Comparison of ENCODE assay signal across 8 mouse cellular contexts in genomic region chr2:93470849-93471576, GRCm38 (mm10). TPM values are rescaled to one million over a fixed set of nuclear protein-coding genes. Genes with fewer than 3 reads are reported as not detected.
DNase-seq lines count a peak whose midpoint lies in the region; ATAC-seq and TF ChIP-seq lines count a peak whose summit lies in the region.

No protein-coding gene starts in this region.

- dilution Hi-C loops in CH12.LX (cut with MboI; ENCODE audit: extremely low pct_ligation_motif_present, extremely low pct_unique_long_range_greater_than_20kb, low sequenced_read_pairs), result no loop called here

- no peaks in the 10 kb centered on the region for H3K79me2 ChIP-seq in CH12.LX (replicated peaks; ENCODE audit: control insufficient read depth, extremely low read depth, insufficient read depth, poor library complexity, severe bottlenecking)

- DNase-seq in CH12.LX (ENCODE audit: extremely low read depth), result peak; percentile 71
- peak; percentile 88 for DNase-seq in c-Kit-positive CD71-positive TER-119-positive erythroid progenitor cells, embryonic 14.5 days (ENCODE audit: low spot score)
- peak; percentile 83 to 90 for DNase-seq in heart, postnatal 10 days
- DNase-seq in kidney, postnatal 4 days, result peak; percentile 89 to 90
- DNase-seq in testis, postnatal 10 days (ENCODE audit: low spot score), result peak; percentile 84

- H3K4me3 ChIP-seq in CH12.LX (replicated peaks in 1 of 3; ENCODE audit: low read depth in 2 of 3, low read length in 2 of 3, poor library complexity in 1 of 3), result no peak overlapping the region
- H3K4me3 ChIP-seq in forebrain, embryonic 12.5 days (replicated peaks), result no peak overlapping the region
- peak overlapping the region; percentile 62 for H3K4me3 ChIP-seq in liver, embryonic 15.5 days (replicated peaks)
- H3K4me3 ChIP-seq in neural tube, embryonic 12.5 days, result no peak overlapping the region

- H3K9me3 ChIP-seq in CH12.LX (replicated peaks; ENCODE audit: low read length), result peaks cover 22% of the 10 kb centered on the region
- no peaks in the 10 kb centered on the region for H3K9me3 ChIP-seq in forebrain, embryonic 12.5 days
- no peaks in the 10 kb centered on the region for H3K9me3 ChIP-seq in liver, embryonic 15.5 days (replicated peaks)
- H3K9me3 ChIP-seq in neural tube, embryonic 12.5 days, result no peaks in the 10 kb centered on the region

- no peak for TF ChIP-seq POLR2A in CH12.LX (IDR thresholded peaks at IDR 0.05; ENCODE audit: low read depth, low read length)

- intact Hi-C loops in heart, postnatal 10 days (cut with DNase I), result loop anchor here (1.0 to 10.0 kb wide), 5 partner anchors 50 to 534 kb away; no protein-coding TSS in a partner anchor

- H3K9ac ChIP-seq in CH12.LX (ENCODE audit: insufficient read depth, low read depth), result no peak overlapping the region
- no peak overlapping the region for H3K9ac ChIP-seq in forebrain, embryonic 12.5 days
- H3K9ac ChIP-seq in liver, embryonic 15.5 days, result peak overlapping the region; percentile 65
- no peak overlapping the region for H3K9ac ChIP-seq in neural tube, embryonic 12.5 days

- peaks cover 14 to 56% of the 10 kb centered on the region in 2 experiments for H3K4me1 ChIP-seq in CH12.LX (ENCODE audit: control insufficient read depth in 1 of 2, insufficient read depth in 2 of 2)
- peaks cover 10% of the 10 kb centered on the region for H3K4me1 ChIP-seq in forebrain, embryonic 12.5 days
- H3K4me1 ChIP-seq in liver, embryonic 15.5 days (replicated peaks), result peaks cover 48% of the 10 kb centered on the region
- peaks cover 10% of the 10 kb centered on the region for H3K4me1 ChIP-seq in neural tube, embryonic 12.5 days

- 0 out of 2 replicates have a peak, but pooled peaks have one; percentile 13 for ATAC-seq in forebrain, embryonic 12.5 days (ENCODE audit: low FRiP score)
- peak; percentile 19; the same call in 1 of the 2 replicates for ATAC-seq in liver, embryonic 15.5 days (ENCODE audit: insufficient read depth)
- ATAC-seq in neural tube, embryonic 12.5 days (ENCODE audit: low FRiP score, low read depth), result 0 out of 2 replicates have a peak, but pooled peaks have one; percentile 46

- in situ Hi-C loops in CH12.LX (cut with MboI; ENCODE audit: low pct_ligation_motif_present, low pct_unique_long_range_greater_than_20kb, low sequenced_read_pairs), result loop anchor here (10.0 kb wide), 1 partner anchor 334 kb away; no protein-coding TSS in a partner anchor

- peak; percentile 51 to 90 for TF ChIP-seq CTCF in CH12.LX (conservative IDR thresholded peaks at IDR 0.05 in 1 of 2, IDR thresholded peaks at IDR 0.05 in 1 of 2; ENCODE audit: low read depth in 2 of 2, low read length in 2 of 2)

- H3K4me2 ChIP-seq in CH12.LX (ENCODE audit: insufficient read depth, low read depth, poor library complexity, severe bottlenecking), result no peak overlapping the region
- H3K4me2 ChIP-seq in forebrain, embryonic 12.5 days, result no peak overlapping the region
- H3K4me2 ChIP-seq in liver, embryonic 15.5 days, result peak overlapping the region; percentile 91
- no peak overlapping the region for H3K4me2 ChIP-seq in neural tube, embryonic 12.5 days (replicated peaks)

- no peak for TF ChIP-seq EP300 in CH12.LX (IDR thresholded peaks at IDR 0.05; ENCODE audit: low read length)

- no peaks in the 10 kb centered on the region for H3K36me3 ChIP-seq in CH12.LX (replicated peaks in 1 of 2; ENCODE audit: control insufficient read depth in 1 of 2, insufficient read depth in 1 of 2, low read length in 1 of 2)
- no peaks in the 10 kb centered on the region for H3K36me3 ChIP-seq in forebrain, embryonic 12.5 days (replicated peaks)
- H3K36me3 ChIP-seq in liver, embryonic 15.5 days (replicated peaks), result no peaks in the 10 kb centered on the region
- no peaks in the 10 kb centered on the region for H3K36me3 ChIP-seq in neural tube, embryonic 12.5 days

- peak; percentile 89 for TF ChIP-seq RAD21 in CH12.LX (IDR thresholded peaks at IDR 0.05; ENCODE audit: low read depth, low read length)

- no peak overlapping the region for H3K27ac ChIP-seq in CH12.LX (ENCODE audit: insufficient read depth, low read depth)
- no peak overlapping the region for H3K27ac ChIP-seq in forebrain, embryonic 12.5 days
- peak overlapping the region; percentile 69 for H3K27ac ChIP-seq in liver, embryonic 15.5 days (replicated peaks)
- H3K27ac ChIP-seq in neural tube, embryonic 12.5 days, result no peak overlapping the region

- 10% methylated on average over 3 of the region's 3 CpGs for WGBS in forebrain, embryonic 12.5 days
- WGBS in liver, embryonic 15.5 days (ENCODE audit: insufficient replicate concordance), result 15% methylated on average over 3 of the region's 3 CpGs
- WGBS in neural tube, embryonic 12.5 days, result 12% methylated on average over 3 of the region's 3 CpGs

- peaks cover 6% of the 10 kb centered on the region for H3K27me3 ChIP-seq in CH12.LX (replicated peaks)
- H3K27me3 ChIP-seq in forebrain, embryonic 12.5 days, result peaks cover 36% of the 10 kb centered on the region
- H3K27me3 ChIP-seq in liver, embryonic 15.5 days, result peaks cover 12% of the 10 kb centered on the region
- H3K27me3 ChIP-seq in neural tube, embryonic 12.5 days (replicated peaks), result 0 out of 2 replicates have a peak, but pooled peaks cover 3% of the 10 kb centered on the region

TF ChIP-seq in CH12.LX, 34 proteins besides CTCF, POLR2A, EP300 and RAD21:
- TF ChIP-seq RCOR1 (conservative IDR thresholded peaks at IDR 0.05; ENCODE audit: low read depth, low read length) (no peak), POLR2AphosphoS2 (IDR thresholded peaks at IDR 0.05; ENCODE audit: low read depth, low read length) (no peak), SIN3A (IDR thresholded peaks at IDR 0.05; ENCODE audit: low read length) (no peak), GABPA (IDR thresholded peaks at IDR 0.05; ENCODE audit: insufficient replicate concordance, low read depth, low read length) (no peak), SMC3 (IDR thresholded peaks at IDR 0.05; ENCODE audit: low read depth, low read length) (peak; percentile 89), KAT2A (IDR thresholded peaks at IDR 0.05; ENCODE audit: insufficient replicate concordance, low read length) (no peak), ZC3H11A (IDR thresholded peaks at IDR 0.05; ENCODE audit: low read depth, low read length) (peak; percentile 45; the same call in 1 of the 2 replicates), MXI1 (IDR thresholded peaks at IDR 0.05; ENCODE audit: low read depth, low read length) (no peak), UBTF (IDR thresholded peaks at IDR 0.05; ENCODE audit: low read depth, low read length) (no peak)

RNA-seq across cellular contexts. Expression of gene Cd82, which starts 8.1 kb away (rescaled TPM):
- total RNA-seq in CH12.LX (2012; rRNA removed) (164 and 215 TPM in 2 replicates), CH12.LX (2014; rRNA removed) (157 and 177 TPM in 2 replicates)
- polyA plus RNA-seq in CH12.LX (2012; ENCODE audit: insufficient read length, low read depth), result 249 and 294 TPM in 2 replicates
- polyA plus RNA-seq in forebrain, embryonic 12.5 days (2016; fragmentation: Nextera tagmentation; extraction: Ambion mirVana), result 9.1 and 10.6 TPM in 2 replicates
- total RNA-seq in heart, postnatal 10 days (2021), result 10 to 100 TPM; 13.9 to 17.2 TPM
- 113 and 118 TPM in 2 replicates for polyA plus RNA-seq in liver, embryonic 15.5 days (2015; fragmentation: Nextera tagmentation; extraction: Ambion mirVana)
- 15.2 and 16.1 TPM in 2 replicates for polyA plus RNA-seq in neural tube, embryonic 12.5 days (2016; fragmentation: Nextera tagmentation; extraction: Ambion mirVana)
